Comparison of ENCODE assay signal across 17 mouse cellular contexts in the genomic region with DNA sequence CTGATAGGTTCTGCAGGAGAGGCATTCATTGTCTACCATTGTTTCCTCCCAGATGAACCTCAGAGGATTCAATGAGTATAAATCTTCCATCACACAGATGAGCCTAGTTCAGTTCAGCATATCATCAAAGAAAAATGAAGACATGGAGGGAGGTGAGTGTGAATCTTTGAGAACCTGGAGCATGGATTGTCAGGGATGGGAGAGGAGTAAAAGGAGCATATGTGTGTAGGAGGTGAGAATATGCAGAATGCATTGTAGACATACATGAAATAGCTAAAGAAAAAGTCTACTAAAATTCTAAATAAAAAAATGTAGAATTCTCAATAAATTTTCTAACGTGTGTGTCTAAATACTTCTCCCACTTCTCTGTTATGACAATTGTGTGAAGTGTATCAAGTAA.
DNase-seq lines count a peak whose midpoint lies in the region.
"Had no signal": no experiment of that assay in that cellular context is flagged by ENCODE, and none has a peak within 500 bp of the region (broad histone marks: within the 10 kb centered on the region; RNA-seq: fewer than 3 reads in every experiment).

No protein-coding gene starts in this region.

- DNase-seq in frontal cortex, adult 2 months (ENCODE audit: extremely low spot score in 1 of 2, low spot score in 1 of 2): peak; percentile 11 to 44
- no peak for DNase-seq in frontal cortex, postnatal 14 days (ENCODE audit: low spot score in 2 of 2)
- peak; percentile 13 for DNase-seq in right cerebral cortex, adult 18-20 months
- DNase-seq in right cerebral cortex, postnatal 4 days: no peak
- DNase-seq in telencephalon, adult 2 months (ENCODE audit: low read depth, low spot score): peak; percentile 68
- no peak for DNase-seq in adrenal gland, postnatal 10 days
- DNase-seq: adrenal gland, adult 2 months; adrenal gland, postnatal 14 days; adrenal gland, postnatal 36 days; cerebellum, adult 11 months; cerebellum, adult 18-20 months; cerebellum, adult 8-10 months; cerebellum, adult 9-11 months; cerebellum, postnatal 14 days; cerebellum, postnatal 36 days; embryo, embryonic 11 days; forebrain, postnatal 0 days had no signal

Comparison
In these comparisons a context has a peak if more than half of its experiments do, and no peak if none do; other contexts are left out.
1. DNase-seq: peak in frontal cortex, adult 2 months (2 of 2), right cerebral cortex, adult 18-20 months (single experiment) and telencephalon, adult 2 months (single experiment); none in frontal cortex, postnatal 14 days (0 of 2), right cerebral cortex, postnatal 4 days (single experiment) and adrenal gland, postnatal 10 days (single experiment).